Mouse (Mus musculus) bone marrow, adult 2 months (tissue): Measurements from ENCODE around the gene Gipc2. TPM values are rescaled to one million over a fixed set of nuclear protein-coding genes. Genes with fewer than 3 reads are reported as not detected.
"Not testable (repeated sequence)": the region's sequence is repeated elsewhere in the genome, so short reads cannot be mapped to it uniquely, and the experiment has no call there.

Source experiments
- H3K27ac ChIP-seq: fragments of 200-500 bp; 2 replicates; pipeline ENCODE4 v1.5.1; 2012; ENCODE audit warnings: low read depth, mild to moderate bottlenecking, control low read depth, inconsistent platforms, low read length; ENCODE audit not compliant: control insufficient read depth, poor library complexity, insufficient read depth
- H3K4me1 ChIP-seq: fragments of 200-500 bp; 2 replicates; pipeline ENCODE4 v1.6.1; 2011; ENCODE audit warnings: low read length; ENCODE audit not compliant: control insufficient read depth, insufficient read depth
- H3K4me3 ChIP-seq: fragments of 200-500 bp; replicated peaks from 2 replicates; pipeline ENCODE3; 2011; ENCODE audit warnings: mild to moderate bottlenecking, low read depth, low read length, control low read depth; ENCODE audit not compliant: control insufficient read depth
- CTCF ChIP-seq: fragments of 200-500 bp; IDR thresholded peaks from 2 replicates; pipeline ENCODE4 v1.5.1; 2011; ENCODE audit warnings: low read length, control low read depth; ENCODE audit not compliant: control insufficient read depth, insufficient read depth
- POLR2A ChIP-seq: fragments of 200-500 bp; IDR thresholded peaks from 2 replicates; pipeline ENCODE4 v1.6.1; 2011; ENCODE audit warnings: low read depth, mild to moderate bottlenecking, control low read depth, low read length, borderline replicate concordance; ENCODE audit not compliant: control insufficient read depth
- WGBS: fragments of 180-500 bp; shearing (Covaris S2); methylation state at CpG from one replicate; pipeline ENCODE4 v1.1.7; 2018; 5-methylcytosine and 5-hydroxymethylcytosine counted together
- polyA plus RNA-seq: library from polyadenylated mRNA; stranded (reverse); fragments of >200 nt; gene quantifications from 2 replicates; pipeline ENCODE4 v1.2.4, GENCODE M21; 2011; ENCODE audit warnings: low replicate concordance; ENCODE audit not compliant: missing spikeins, insufficient read depth, insufficient read length

The Gipc2 gene
- polyA plus RNA-seq, 1 experiment = 4.1 TPM

DNA sequence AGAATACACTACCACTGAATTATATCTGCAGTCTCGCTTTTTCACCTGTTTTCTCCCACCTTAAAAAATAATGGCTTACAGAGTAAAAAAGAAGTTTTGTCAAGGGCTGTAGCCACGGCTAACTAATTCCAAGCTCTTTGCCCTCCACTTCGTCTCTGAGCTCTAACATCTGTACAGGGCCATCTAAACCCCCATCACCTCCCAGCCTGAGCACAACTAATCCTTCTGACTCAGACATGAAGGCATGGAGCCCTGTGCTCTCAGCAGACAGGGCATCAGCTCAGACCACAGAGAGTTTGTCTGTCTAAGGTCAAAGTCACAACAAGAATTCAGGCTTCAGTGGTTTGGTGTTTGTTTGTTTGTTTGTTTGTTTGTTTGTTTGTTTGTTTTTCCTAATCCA is 23.9 kb downstream of the Gipc2 start:
- Histone ChIP-seq H3K27ac (no peak overlapping the region), H3K4me1 (no peaks in the 10 kb centered on the region), H3K4me3 (no peak overlapping the region)
- TF ChIP-seq CTCF (no peak), POLR2A (no peak)
- 85% methylated on average over 3 of the region's 3 CpGs for WGBS

DNA sequence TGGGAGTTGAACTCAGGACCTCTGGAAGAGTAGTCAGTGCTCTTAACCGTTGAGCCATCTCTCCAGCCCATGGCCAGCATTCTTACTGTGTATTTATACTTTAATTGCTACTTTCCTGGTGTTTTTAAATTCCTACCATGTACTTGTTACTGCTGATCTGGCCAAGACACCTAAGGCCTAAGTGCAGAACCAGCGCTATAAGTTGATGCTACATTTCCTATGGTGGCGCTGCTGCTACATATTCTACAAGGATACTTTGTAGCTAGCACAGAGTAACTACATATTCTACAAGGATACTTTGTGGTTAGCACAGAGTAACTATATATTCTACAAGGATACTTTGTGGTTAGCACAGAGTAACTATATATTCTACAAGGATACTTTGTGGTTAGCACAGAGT is 26.7 kb downstream of the Gipc2 start:
- not testable (repeated sequence) for H3K4me3 ChIP-seq, H3K4me1 ChIP-seq, H3K27ac ChIP-seq
- WGBS = 81% methylated on average over 3 of the region's 3 CpGs

DNA sequence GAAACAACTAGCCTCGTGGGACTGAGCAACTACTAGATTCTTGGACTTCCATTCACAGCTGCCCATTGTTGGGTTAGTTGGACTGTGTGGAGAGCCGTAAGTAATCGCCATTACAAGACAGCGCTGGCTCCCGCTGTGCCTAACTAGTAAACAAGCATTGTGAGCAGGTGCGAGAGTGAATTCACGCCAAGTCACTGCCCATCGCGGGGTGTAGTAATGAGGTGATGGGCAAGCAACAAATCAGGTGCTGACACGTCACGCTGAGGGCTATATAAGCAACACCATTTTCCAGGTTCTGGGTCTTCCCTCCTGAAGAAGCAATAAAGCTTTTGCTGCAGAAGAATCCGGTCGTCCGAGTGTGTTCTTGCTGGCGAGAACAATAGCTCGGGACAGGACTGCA is 29.9 kb downstream of the Gipc2 start:
- 88% methylated on average over 16 of the region's 16 CpGs for WGBS
- H3K4me1 ChIP-seq, H3K4me3 ChIP-seq, H3K27ac ChIP-seq: not testable (repeated sequence)

DNA sequence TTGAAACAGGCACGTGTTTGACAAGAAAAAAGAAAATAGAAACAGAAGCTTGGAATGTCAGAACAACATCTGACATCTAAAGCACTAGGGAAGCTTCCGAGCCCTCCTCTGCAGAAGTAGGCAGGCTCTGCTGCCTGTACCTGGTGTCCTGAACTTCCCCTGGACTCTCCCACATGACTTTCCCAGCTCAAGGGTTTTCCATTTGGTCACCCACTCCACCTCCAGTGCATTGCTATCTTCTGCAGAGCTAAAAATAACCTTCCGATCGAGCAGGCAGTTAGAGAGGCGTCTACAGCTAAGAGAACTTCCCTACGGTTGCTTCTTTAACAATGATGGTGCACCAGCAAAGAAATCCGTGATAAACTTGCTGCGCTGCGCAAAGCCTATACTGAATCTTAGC is 32.4 kb downstream of the Gipc2 start:
- WGBS = 60% methylated on average over 9 of the region's 9 CpGs
- Histone ChIP-seq H3K27ac (no peak overlapping the region), H3K4me1 (no peaks in the 10 kb centered on the region), H3K4me3 (no peak overlapping the region)
- TF ChIP-seq CTCF = no peak
- TF ChIP-seq POLR2A = no peak

DNA sequence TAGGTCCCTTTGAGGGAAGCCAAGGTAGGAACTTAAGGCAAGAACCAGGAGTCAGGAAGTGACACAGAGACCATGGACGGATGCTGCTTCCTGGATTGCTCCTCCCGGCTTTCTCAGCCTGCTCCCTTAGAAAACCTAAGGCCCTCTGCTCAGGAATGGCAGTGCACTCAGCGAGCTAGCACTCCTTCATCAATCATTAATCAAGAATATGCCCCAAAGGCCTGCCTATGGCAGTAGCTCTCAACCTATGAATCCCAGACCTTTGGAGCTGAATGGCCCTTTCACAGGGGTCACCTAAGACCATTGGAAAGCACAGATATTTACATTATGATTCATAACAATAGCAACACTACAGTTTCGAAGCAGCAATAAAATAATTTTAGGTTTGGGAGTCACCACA is 35.1 kb downstream of the Gipc2 start:
- Histone ChIP-seq H3K4me1 (no peaks in the 10 kb centered on the region), H3K27ac (no peak overlapping the region), H3K4me3 (no peak overlapping the region)
- no peak for TF ChIP-seq POLR2A
- TF ChIP-seq CTCF = no peak
- 84% methylated on average over 4 of the region's 4 CpGs for WGBS

DNA sequence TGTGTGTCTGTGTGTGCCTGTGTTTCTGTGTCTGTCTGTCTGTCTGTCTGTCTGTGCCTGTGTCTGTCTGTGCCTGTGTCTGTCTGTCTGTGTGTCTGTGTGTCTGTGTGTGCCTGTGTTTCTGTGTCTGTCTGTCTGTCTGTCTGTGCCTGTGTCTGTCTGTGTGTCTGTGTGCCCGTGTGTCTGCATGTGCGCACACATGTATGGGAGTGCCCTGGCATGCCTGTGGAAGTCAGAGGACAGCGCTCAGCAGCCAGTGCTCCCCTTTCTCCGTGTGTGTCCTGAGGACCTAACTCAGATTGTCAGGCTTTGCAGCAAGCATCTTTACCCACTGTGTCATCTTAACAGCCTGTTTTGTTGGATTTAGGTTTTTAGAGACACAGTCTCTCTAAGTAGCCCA is 36.6 kb downstream of the Gipc2 start:
- H3K27ac ChIP-seq, H3K4me1 ChIP-seq, H3K4me3 ChIP-seq: not testable (repeated sequence)
- 89% methylated on average over 4 of the region's 4 CpGs for WGBS

DNA sequence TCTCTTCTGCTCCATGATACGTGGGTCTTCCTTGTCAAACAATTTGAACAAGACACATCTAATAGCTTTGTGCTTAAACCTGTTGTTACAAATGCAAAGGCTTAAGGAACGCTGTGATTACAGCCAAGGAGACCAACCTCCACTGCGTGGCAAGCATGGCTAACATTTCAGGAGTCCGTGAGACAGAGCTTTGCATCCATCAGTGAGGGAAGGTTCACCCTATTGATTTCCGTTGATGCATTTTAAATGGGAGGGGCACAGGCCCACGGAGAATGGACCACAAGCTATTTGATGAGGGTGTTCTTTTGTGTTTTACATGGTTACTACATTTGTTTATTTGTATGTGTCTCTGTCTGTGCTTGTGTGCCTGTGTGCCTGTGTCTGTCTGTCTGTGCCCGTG is 37.4 kb downstream of the Gipc2 start:
- 90% methylated on average over 7 of the region's 7 CpGs for WGBS
- no peak overlapping the region for H3K27ac ChIP-seq
- no peaks in the 10 kb centered on the region for H3K4me1 ChIP-seq
- TF ChIP-seq POLR2A = no peak
- TF ChIP-seq CTCF = no peak
- H3K4me3 ChIP-seq = no peak overlapping the region

DNA sequence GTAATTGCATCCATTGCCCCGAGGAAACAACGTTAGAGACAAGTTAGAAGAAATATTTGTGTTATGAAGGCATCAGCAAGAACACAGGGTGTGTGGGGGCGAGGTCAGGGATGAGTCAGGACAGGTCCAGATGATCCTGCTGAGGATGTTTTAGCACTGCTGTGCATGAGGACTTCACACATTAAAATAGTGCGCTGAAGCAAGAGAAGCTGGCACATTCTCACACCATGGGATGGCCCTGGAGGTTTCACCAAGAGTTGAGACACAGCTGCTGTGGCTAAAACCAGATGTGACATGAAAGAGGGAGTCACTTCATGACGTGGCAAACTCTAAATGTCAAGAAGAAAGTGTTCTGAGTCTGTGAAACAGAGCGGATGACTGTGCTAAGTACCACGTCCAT is 38.9 kb downstream of the Gipc2 start:
- 68% methylated on average over 7 of the region's 7 CpGs for WGBS
- H3K4me3 ChIP-seq = no peak overlapping the region
- TF ChIP-seq CTCF (no peak), POLR2A (no peak)
- H3K4me1 ChIP-seq = peaks cover 4% of the 10 kb centered on the region; the same call in 1 of the 2 replicates
- H3K27ac ChIP-seq = no peak overlapping the region

DNA sequence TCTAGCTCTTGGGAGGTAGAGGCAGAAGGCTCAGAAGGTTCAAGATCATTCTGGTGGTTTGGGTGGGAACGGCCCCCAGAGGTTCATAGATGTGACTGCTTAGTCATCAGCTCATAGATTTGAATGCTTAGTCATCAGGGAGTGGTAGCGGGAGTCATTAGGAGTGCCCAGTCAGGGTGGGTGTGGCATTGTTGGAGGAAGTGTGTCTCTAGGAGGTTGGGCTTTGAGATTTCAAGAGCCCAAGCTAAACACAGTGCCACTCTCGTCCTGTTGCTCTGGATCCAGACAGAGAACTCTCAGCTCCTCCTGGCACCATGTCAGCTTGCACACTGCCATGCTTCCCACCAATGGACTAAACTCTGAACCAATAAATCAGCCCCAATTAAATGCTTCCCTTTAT is 43.3 kb downstream of the Gipc2 start:
- Histone ChIP-seq H3K4me3 (no peak overlapping the region), H3K27ac (no peak overlapping the region), H3K4me1 (peaks cover 4% of the 10 kb centered on the region; the same call in 1 of the 2 replicates)
- TF ChIP-seq CTCF (no peak), POLR2A (no peak)
- WGBS = 5% methylated on average over 3 of the region's 3 CpGs

DNA sequence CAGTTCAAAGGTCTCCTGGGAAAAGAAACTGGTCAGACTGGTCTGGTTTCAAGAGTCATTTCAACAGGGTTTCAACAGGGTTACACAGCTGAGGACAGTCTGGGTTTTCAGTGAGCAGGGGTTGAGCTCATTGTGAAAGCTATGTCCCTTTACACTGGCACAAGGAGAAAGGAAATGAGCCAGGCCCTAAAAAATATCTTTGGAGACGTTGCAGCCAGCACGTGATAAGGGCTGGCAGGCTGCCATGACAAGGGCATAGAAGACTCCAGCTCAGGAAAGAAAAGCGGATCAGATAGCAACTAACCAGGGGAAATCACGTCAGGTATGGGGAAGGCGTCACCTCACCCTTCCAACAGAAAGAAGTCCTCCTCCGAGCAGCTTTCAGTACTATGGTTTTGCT is 43.9 kb downstream of the Gipc2 start:
- H3K27ac ChIP-seq = no peak overlapping the region; the same call in 1 of the 2 replicates
- TF ChIP-seq POLR2A (no peak), CTCF (no peak)
- 4% methylated on average over 6 of the region's 6 CpGs for WGBS
- H3K4me1 ChIP-seq = peaks cover 4% of the 10 kb centered on the region; the same call in 1 of the 2 replicates
- peak overlapping the region; percentile 1 for H3K4me3 ChIP-seq
